15 mouse cellular contexts compared by ENCODE assay signal in genomic region chr1:91301206-91301920, GRCm38 (mm10). TPM values are rescaled to one million over a fixed set of nuclear protein-coding genes. Genes with fewer than 3 reads are reported as not detected.
DNase-seq lines count a peak whose midpoint lies in the region; ATAC-seq lines count a peak whose summit lies in the region.
"Had no signal": no experiment of that assay in that cellular context is flagged by ENCODE, and none has a peak within 500 bp of the region (broad histone marks: within the 10 kb centered on the region; RNA-seq: fewer than 3 reads in every experiment).

No protein-coding gene starts in this region.

- ATAC-seq in intestine, embryonic 15.5 days = no peak
- ATAC-seq in liver, embryonic 16.5 days (ENCODE audit: low read depth) = no peak
- no peak for ATAC-seq in megakaryocyte, adult 5-6 weeks (ENCODE audit: poor library complexity, severe bottlenecking)

- H3K4me3 ChIP-seq in intestine, embryonic 15.5 days (replicated peaks) = no peak overlapping the region
- H3K4me3 ChIP-seq in liver, embryonic 16.5 days (ENCODE audit: low read depth, low read length) = no peak overlapping the region
- H3K4me3 ChIP-seq: embryonic facial prominence, embryonic 10.5 days; lung, embryonic 15.5 days; midbrain, embryonic 12.5 days had no signal

- no peaks in the 10 kb centered on the region for H3K9me3 ChIP-seq in intestine, embryonic 15.5 days
- no peaks in the 10 kb centered on the region for H3K9me3 ChIP-seq in liver, embryonic 16.5 days (replicated peaks; ENCODE audit: control insufficient read depth, low read length)
- H3K9me3 ChIP-seq: embryonic facial prominence, embryonic 10.5 days; lung, embryonic 15.5 days; midbrain, embryonic 12.5 days had no signal

- no peak overlapping the region for H3K9ac ChIP-seq in intestine, embryonic 15.5 days
- no peak overlapping the region for H3K9ac ChIP-seq in liver, embryonic 16.5 days (ENCODE audit: low read depth, low read length)
- H3K9ac ChIP-seq: hindbrain, embryonic 14.5 days; lung, embryonic 15.5 days; midbrain, embryonic 12.5 days had no signal

- 43% methylated on average over 3 of the region's 3 CpGs for WGBS in intestine, embryonic 15.5 days
- 46% methylated on average over 3 of the region's 3 CpGs for WGBS in liver, embryonic 16.5 days (ENCODE audit: insufficient replicate concordance)

- peaks cover 19% of the 10 kb centered on the region for H3K4me1 ChIP-seq in intestine, embryonic 15.5 days (replicated peaks)
- H3K4me1 ChIP-seq in liver, embryonic 16.5 days (ENCODE audit: control insufficient read depth, low read depth, low read length) = peaks cover 28% of the 10 kb centered on the region

- peak overlapping the region; percentile 11; the same call in 1 of the 2 replicates for H3K27ac ChIP-seq in intestine, embryonic 15.5 days
- peak overlapping the region; percentile 80 for H3K27ac ChIP-seq in liver, embryonic 16.5 days (ENCODE audit: low read length)
- H3K27ac ChIP-seq: embryonic facial prominence, embryonic 10.5 days; hindbrain, embryonic 14.5 days; lung, embryonic 15.5 days; midbrain, embryonic 12.5 days had no signal

- H3K4me2 ChIP-seq in intestine, embryonic 15.5 days (replicated peaks) = no peak overlapping the region
- no peak overlapping the region; the same call in 1 of the 2 replicates for H3K4me2 ChIP-seq in liver, embryonic 16.5 days (ENCODE audit: low read depth, low read length)
- H3K4me2 ChIP-seq: hindbrain, embryonic 14.5 days; lung, embryonic 15.5 days; midbrain, embryonic 12.5 days had no signal

- DNase-seq in kidney, adult 18-20 months = peak; percentile 84
- DNase-seq in kidney, postnatal 25 days = peak; percentile 69 to 70
- no peak for DNase-seq in thymus, postnatal 10 days (ENCODE audit: low spot score in 2 of 2)
- DNase-seq in ovary, adult 18-20 months (ENCODE audit: low spot score) = no peak
- no peak for DNase-seq in gastrocnemius, adult 18-20 months (ENCODE audit: low spot score)
- DNase-seq: cerebellum, adult 9-10 months; layer of hippocampus, adult 9-11 months; thymus, postnatal 14 days had no signal

- 0 out of 2 replicates have a peak, but pooled peaks cover 7% of the 10 kb centered on the region for H3K36me3 ChIP-seq in intestine, embryonic 15.5 days
- H3K36me3 ChIP-seq in liver, embryonic 16.5 days (ENCODE audit: control insufficient read depth, insufficient read depth) = peaks cover 12% of the 10 kb centered on the region

- H3K27me3 ChIP-seq in intestine, embryonic 15.5 days (replicated peaks) = no peaks in the 10 kb centered on the region
- H3K27me3 ChIP-seq in liver, embryonic 16.5 days (ENCODE audit: control insufficient read depth, insufficient read depth, low read depth, low read length) = no peaks in the 10 kb centered on the region
- H3K27me3 ChIP-seq: lung, embryonic 15.5 days; midbrain, embryonic 12.5 days had no signal

RNA-seq across cellular contexts. Expression of gene Scly, which starts 3.2 kb away (rescaled TPM):
- polyA plus RNA-seq in intestine, embryonic 15.5 days (2015; fragmentation: Nextera tagmentation; extraction: Ambion mirVana) = 18.6 and 21.7 TPM in 2 replicates
- 29.6 and 33.4 TPM in 2 replicates for polyA plus RNA-seq in liver, embryonic 16.5 days (2015; fragmentation: Nextera tagmentation; extraction: Ambion mirVana)
- 1 to 10 TPM; 8.1 TPM for total RNA-seq in gastrocnemius, adult 18-20 months (2021)
- 10.9 and 12.9 TPM in 2 replicates for total RNA-seq in megakaryocyte, adult 5-6 weeks (2015)
- total RNA-seq in megakaryocyte, adult 5-6 weeks (2017) = 15.3 and 16.8 TPM in 2 replicates

RNA-seq across cellular contexts. Expression of gene Espnl, which starts 20.5 kb away (rescaled TPM):
- polyA plus RNA-seq in intestine, embryonic 15.5 days (2015; fragmentation: Nextera tagmentation; extraction: Ambion mirVana) = 0.04 TPM in 2 replicates
- polyA plus RNA-seq in liver, embryonic 16.5 days (2015; fragmentation: Nextera tagmentation; extraction: Ambion mirVana) = not detected in 2 replicates
- total RNA-seq in gastrocnemius, adult 18-20 months (2021) = under 1 TPM in 1 of 2 experiments, not detected in 1; 0.12 TPM
- total RNA-seq in megakaryocyte, adult 5-6 weeks (2015) = not detected in 2 replicates
- total RNA-seq in megakaryocyte, adult 5-6 weeks (2017) = not detected in 2 replicates

RNA-seq across cellular contexts. Expression of gene Klhl30, which starts 49.5 kb away (rescaled TPM):
- polyA plus RNA-seq in intestine, embryonic 15.5 days (2015; fragmentation: Nextera tagmentation; extraction: Ambion mirVana) = 0.44 and 0.53 TPM in 2 replicates
- 0.15 and 0.46 TPM in 2 replicates for polyA plus RNA-seq in liver, embryonic 16.5 days (2015; fragmentation: Nextera tagmentation; extraction: Ambion mirVana)
- 10 to 100 TPM; 72.6 to 80.4 TPM for total RNA-seq in gastrocnemius, adult 18-20 months (2021)
- total RNA-seq in megakaryocyte, adult 5-6 weeks (2015) = not detected in 2 replicates
- total RNA-seq in megakaryocyte, adult 5-6 weeks (2017) = 0.11 TPM in 1 of 2 replicates, not detected in the other

RNA-seq across cellular contexts. Expression of gene Ube2f, which starts 51.3 kb away (rescaled TPM):
- 65.1 and 66.7 TPM in 2 replicates for polyA plus RNA-seq in intestine, embryonic 15.5 days (2015; fragmentation: Nextera tagmentation; extraction: Ambion mirVana)
- 66.3 and 69.0 TPM in 2 replicates for polyA plus RNA-seq in liver, embryonic 16.5 days (2015; fragmentation: Nextera tagmentation; extraction: Ambion mirVana)
- total RNA-seq in gastrocnemius, adult 18-20 months (2021) = 10 to 100 TPM; 50.7 to 53.9 TPM
- 94.5 and 117 TPM in 2 replicates for total RNA-seq in megakaryocyte, adult 5-6 weeks (2015)
- total RNA-seq in megakaryocyte, adult 5-6 weeks (2017) = 59.1 and 63.1 TPM in 2 replicates

Comparison
In these comparisons a context has a peak if more than half of its experiments do, and no peak if none do; other contexts are left out.
1. DNase-seq: peak in kidney, adult 18-20 months (single experiment) and kidney, postnatal 25 days (2 of 2); none in thymus, postnatal 10 days (0 of 2), ovary, adult 18-20 months (single experiment) and gastrocnemius, adult 18-20 months (single experiment).
2. RNA of gene Klhl30, which starts 49.5 kb away (total RNA-seq): 72.6 to 80.4 TPM in gastrocnemius, adult 18-20 months; 0.11 TPM in megakaryocyte, adult 5-6 weeks; every median in the first group is over 10 times any median in the second.